Mouse (Mus musculus): ENCODE data around the gene Dmpk. TPM values are rescaled to one million over a fixed set of nuclear protein-coding genes. Genes with fewer than 3 reads are reported as not detected.

The Dmpk gene
- total and polyA plus RNA-seq, 3 experiments = 0.30 to 0.56 (median 0.36) TPM

GRCm38 (mm10) chr7:19093174-19093521, 9.5 kb downstream of the Dmpk start (continued):
- TF ChIP-seq TCF12 (IDR thresholded peaks at IDR 0.05; ENCODE audit: low read depth, low read length) (0 out of 2 replicates have a peak, but pooled peaks have one; percentile 34), MEF2A (IDR thresholded peaks at IDR 0.05; ENCODE audit: borderline replicate concordance, low read depth, low read length) (no peak), CHD1 (IDR thresholded peaks at IDR 0.05; ENCODE audit: low read depth, low read length) (no peak), ZMIZ1 (IDR thresholded peaks at IDR 0.05; ENCODE audit: low read depth, low read length) (no peak), NRF1 (IDR thresholded peaks at IDR 0.05; ENCODE audit: low read depth, low read length) (no peak), MAFK (IDR thresholded peaks at IDR 0.05; ENCODE audit: insufficient replicate concordance, low read length) (no peak), CTCF (conservative IDR thresholded peaks at IDR 0.05 in 1 of 2, IDR thresholded peaks at IDR 0.05 in 1 of 2; ENCODE audit: low read depth in 2 of 2, low read length in 2 of 2) (peak in 1 of 2 experiments; percentile 96; a peak in 2 of 4 replicates)

- dilution Hi-C loops (cut with MboI; ENCODE audit: extremely low pct_ligation_motif_present, extremely low pct_unique_long_range_greater_than_20kb, low sequenced_read_pairs) = no loop called here
- Histone ChIP-seq H3K4me1 (ENCODE audit: control insufficient read depth in 1 of 2, insufficient read depth in 2 of 2) (peaks cover 5 to 26% of the 10 kb centered on the region in 2 experiments; a peak in 3 of 4 replicates), H3K79me2 (replicated peaks; ENCODE audit: control insufficient read depth, extremely low read depth, insufficient read depth, poor library complexity, severe bottlenecking) (no peaks in the 10 kb centered on the region), H3K27me3 (replicated peaks) (peaks cover 80% of the 10 kb centered on the region), H3K27ac (ENCODE audit: insufficient read depth, low read depth) (peak overlapping the region; percentile 44; the same call in 1 of the 2 replicates), H3K9me3 (replicated peaks; ENCODE audit: low read length) (no peaks in the 10 kb centered on the region), H3K9ac (ENCODE audit: insufficient read depth, low read depth) (peak overlapping the region; percentile 87), H3K36me3 (replicated peaks in 1 of 2; ENCODE audit: control insufficient read depth in 1 of 2, insufficient read depth in 1 of 2, low read length in 1 of 2) (no peaks in the 10 kb centered on the region), H3K4me3 (replicated peaks in 1 of 3; ENCODE audit: low read depth in 2 of 3, low read length in 2 of 3, poor library complexity in 1 of 3) (peak overlapping the region; percentile 65 to 73 (median 72)), H3K4me2 (ENCODE audit: insufficient read depth, low read depth, poor library complexity, severe bottlenecking) (peak overlapping the region; percentile 76)
- in situ Hi-C loops (cut with MboI; ENCODE audit: low pct_ligation_motif_present, low pct_unique_long_range_greater_than_20kb, low sequenced_read_pairs) = no loop called here
- peak; percentile 97 for DNase-seq (ENCODE audit: extremely low read depth)
- TF ChIP-seq MAX (IDR thresholded peaks at IDR 0.05; ENCODE audit: low read length) (peak; percentile 16; the same call in 1 of the 2 replicates), ZMIZ1 (IDR thresholded peaks at IDR 0.05; ENCODE audit: low read depth, low read length) (0 out of 2 replicates have a peak, but pooled peaks have one; percentile 23), MAZ (IDR thresholded peaks at IDR 0.05; ENCODE audit: low read depth, low read length) (peak; percentile 73; the same call in 1 of the 2 replicates), POLR2AphosphoS2 (IDR thresholded peaks at IDR 0.05; ENCODE audit: low read depth, low read length) (no peak), TBP (conservative IDR thresholded peaks at IDR 0.05; ENCODE audit: low read depth, low read length) (no peak; the same call in 1 of the 2 replicates), RAD21 (IDR thresholded peaks at IDR 0.05; ENCODE audit: low read depth, low read length) (no peak), SMC3 (IDR thresholded peaks at IDR 0.05; ENCODE audit: low read depth, low read length) (no peak), IRF4 (IDR thresholded peaks at IDR 0.05; ENCODE audit: low read depth, low read length) (no peak; the same call in 1 of the 2 replicates), MXI1 (IDR thresholded peaks at IDR 0.05; ENCODE audit: low read depth, low read length) (peak; percentile 44; the same call in 1 of the 2 replicates), MYC (IDR thresholded peaks at IDR 0.05; ENCODE audit: low read depth, low read length) (0 out of 2 replicates have a peak, but pooled peaks have one; percentile 18), NRF1 (IDR thresholded peaks at IDR 0.05; ENCODE audit: low read depth, low read length) (peak; percentile 94), USF2 (conservative IDR thresholded peaks at IDR 0.05; ENCODE audit: low read depth, low read length) (no peak), EP300 (IDR thresholded peaks at IDR 0.05; ENCODE audit: low read length) (no peak), POLR2A (IDR thresholded peaks at IDR 0.05; ENCODE audit: low read depth, low read length) (peak; percentile 70), RCOR1 (conservative IDR thresholded peaks at IDR 0.05; ENCODE audit: low read depth, low read length) (0 out of 2 replicates have a peak, but pooled peaks have one; percentile 50), MEF2A (IDR thresholded peaks at IDR 0.05; ENCODE audit: borderline replicate concordance, low read depth, low read length) (no peak; the same call in 1 of the 2 replicates), NELFE (IDR thresholded peaks at IDR 0.05; ENCODE audit: low read depth, low read length) (peak; percentile 44; the same call in 1 of the 2 replicates), SIN3A (IDR thresholded peaks at IDR 0.05; ENCODE audit: low read length) (peak; percentile 93), GABPA (IDR thresholded peaks at IDR 0.05; ENCODE audit: insufficient replicate concordance, low read depth, low read length) (no peak), KAT2A (IDR thresholded peaks at IDR 0.05; ENCODE audit: insufficient replicate concordance, low read length) (0 out of 2 replicates have a peak, but pooled peaks have one; percentile 35), E2F4 (IDR thresholded peaks at IDR 0.05; ENCODE audit: insufficient replicate concordance, low read depth, low read length) (no peak), ETS1 (conservative IDR thresholded peaks at IDR 0.05; ENCODE audit: low read depth, low read length) (peak; percentile 82), CHD2 (IDR thresholded peaks at IDR 0.05; ENCODE audit: low read length) (peak; percentile 84), CTCF (conservative IDR thresholded peaks at IDR 0.05 in 1 of 2, IDR thresholded peaks at IDR 0.05 in 1 of 2; ENCODE audit: low read depth in 2 of 2, low read length in 2 of 2) (no peak), JUND (conservative IDR thresholded peaks at IDR 0.05; ENCODE audit: low read depth, low read length) (no peak), HCFC1 (IDR thresholded peaks at IDR 0.05; ENCODE audit: low read depth, low read length) (peak; percentile 59), ZC3H11A (IDR thresholded peaks at IDR 0.05; ENCODE audit: low read depth, low read length) (no peak), ELF1 (IDR thresholded peaks at IDR 0.05; ENCODE audit: low read depth, low read length) (0 out of 2 replicates have a peak, but pooled peaks have one; percentile 1), ZKSCAN1 (IDR thresholded peaks at IDR 0.05; ENCODE audit: borderline replicate concordance, low read depth, low read length) (no peak), ZNF384 (IDR thresholded peaks at IDR 0.05; ENCODE audit: low read depth, low read length) (peak; percentile 72), CHD1 (IDR thresholded peaks at IDR 0.05; ENCODE audit: low read depth, low read length) (no peak), PAX5 (IDR thresholded peaks at IDR 0.05; ENCODE audit: low read length) (no peak)
These were observed 10.1 kb downstream of the Dmpk start for GRCm38 (mm10) chr7:19093537-19094385.

All from CH12.LX (cell line).